18 mouse cellular contexts compared by ENCODE assay signal in genomic region chr17:33637038-33637437, GRCm38 (mm10). TPM values are rescaled to one million over a fixed set of nuclear protein-coding genes. Genes with fewer than 3 reads are reported as not detected.
DNase-seq lines count a peak whose midpoint lies in the region; ATAC-seq and TF ChIP-seq lines count a peak whose summit lies in the region.
"Had no signal": no experiment of that assay in that cellular context is flagged by ENCODE, and none has a peak within 500 bp of the region (broad histone marks: within the 10 kb centered on the region; RNA-seq: fewer than 3 reads in every experiment).

No protein-coding gene starts in this region.

- H3K4me2 ChIP-seq in liver, embryonic 11.5 days: no peak overlapping the region
- H3K4me2 ChIP-seq in liver, embryonic 12.5 days: no peak overlapping the region
- no peak overlapping the region for H3K4me2 ChIP-seq in liver, postnatal 0 days (ENCODE audit: low read depth, low read length)
- H3K4me2 ChIP-seq: midbrain, embryonic 12.5 days; stomach, embryonic 15.5 days had no signal

- no peak overlapping the region for H3K9ac ChIP-seq in liver, embryonic 11.5 days (ENCODE audit: low read depth, low read length)
- no peak overlapping the region for H3K9ac ChIP-seq in liver, embryonic 12.5 days
- no peak overlapping the region for H3K9ac ChIP-seq in liver, postnatal 0 days (replicated peaks)
- H3K9ac ChIP-seq: midbrain, embryonic 12.5 days; stomach, embryonic 15.5 days had no signal

- H3K27ac ChIP-seq in heart, embryonic 10.5 days: no peak overlapping the region
- H3K27ac ChIP-seq in liver, embryonic 11.5 days (ENCODE audit: low read depth, low read length): no peak overlapping the region
- no peak overlapping the region for H3K27ac ChIP-seq in liver, embryonic 12.5 days
- peak overlapping the region; percentile 24; the same call in 1 of the 2 replicates for H3K27ac ChIP-seq in liver, postnatal 0 days (ENCODE audit: low read depth)
- H3K27ac ChIP-seq: midbrain, embryonic 12.5 days; stomach, embryonic 15.5 days had no signal

- TF ChIP-seq EP300 in liver, postnatal 0 days (IDR thresholded peaks at IDR 0.05; ENCODE audit: low read depth): no peak

- H3K4me1 ChIP-seq in heart, embryonic 10.5 days: peaks cover 9% of the 10 kb centered on the region
- H3K4me1 ChIP-seq in liver, embryonic 11.5 days (replicated peaks; ENCODE audit: control insufficient read depth, insufficient read depth, low read length): peaks cover 13% of the 10 kb centered on the region
- peaks cover 30% of the 10 kb centered on the region for H3K4me1 ChIP-seq in liver, embryonic 12.5 days
- peaks cover 3% of the 10 kb centered on the region for H3K4me1 ChIP-seq in liver, postnatal 0 days (ENCODE audit: insufficient read depth)
- H3K4me1 ChIP-seq: midbrain, embryonic 12.5 days; stomach, embryonic 15.5 days had no signal

- 85% methylated on average over 2 of the region's 2 CpGs for WGBS in heart, embryonic 10.5 days
- 95% methylated on average over 2 of the region's 2 CpGs for WGBS in liver, embryonic 11.5 days
- 90% methylated on average over 2 of the region's 2 CpGs for WGBS in liver, embryonic 12.5 days (ENCODE audit: insufficient replicate concordance)
- WGBS in liver, postnatal 0 days (ENCODE audit: insufficient replicate concordance): 73% methylated on average over 2 of the region's 2 CpGs

- H3K36me3 ChIP-seq in heart, embryonic 10.5 days: peaks cover 37% of the 10 kb centered on the region
- H3K36me3 ChIP-seq in liver, embryonic 11.5 days (ENCODE audit: control insufficient read depth, insufficient read depth, low read length): peaks cover under 1% of the 10 kb centered on the region; the same call in 1 of the 2 replicates
- peaks cover 23% of the 10 kb centered on the region for H3K36me3 ChIP-seq in liver, embryonic 12.5 days
- peaks cover 2% of the 10 kb centered on the region; the same call in 1 of the 2 replicates for H3K36me3 ChIP-seq in liver, postnatal 0 days (replicated peaks; ENCODE audit: insufficient read depth, low read length)

- no peaks in the 10 kb centered on the region for H3K9me3 ChIP-seq in heart, embryonic 10.5 days
- H3K9me3 ChIP-seq in liver, embryonic 11.5 days (ENCODE audit: control insufficient read depth, low read length): no peaks in the 10 kb centered on the region
- no peaks in the 10 kb centered on the region for H3K9me3 ChIP-seq in liver, embryonic 12.5 days (replicated peaks)
- no peaks in the 10 kb centered on the region for H3K9me3 ChIP-seq in liver, postnatal 0 days (ENCODE audit: low read length)
- H3K9me3 ChIP-seq: midbrain, embryonic 12.5 days; stomach, embryonic 15.5 days had no signal

- no peak for ATAC-seq in liver, embryonic 11.5 days (replicated peaks; ENCODE audit: low FRiP score)
- ATAC-seq in liver, embryonic 12.5 days: no peak
- no peak for ATAC-seq in liver, postnatal 0 days
- no peak for ATAC-seq in megakaryocyte, adult 5-6 weeks (ENCODE audit: poor library complexity, severe bottlenecking)
- ATAC-seq: hindbrain, embryonic 16.5 days; Patski had no signal

- no peak overlapping the region for H3K4me3 ChIP-seq in heart, embryonic 10.5 days
- H3K4me3 ChIP-seq in liver, embryonic 11.5 days (ENCODE audit: low read depth, low read length): no peak overlapping the region
- no peak overlapping the region for H3K4me3 ChIP-seq in liver, embryonic 12.5 days
- H3K4me3 ChIP-seq in liver, postnatal 0 days (ENCODE audit: low read depth, low read length): no peak overlapping the region
- H3K4me3 ChIP-seq: erythroblast, embryonic 14.5 days; midbrain, embryonic 12.5 days; stomach, embryonic 15.5 days had no signal

- peak; percentile 35 for DNase-seq in heart, postnatal 4 days
- no peak for DNase-seq in heart, embryonic 10.5 days (ENCODE audit: low spot score)
- DNase-seq in liver, embryonic 11.5 days (ENCODE audit: low spot score): peak; percentile 24
- peak; percentile 35 to 42 for DNase-seq in adrenal gland, postnatal 36 days
- no peak for DNase-seq in liver, postnatal 0 days
- DNase-seq in thymus, postnatal 0 days (ENCODE audit: low spot score): no peak
- DNase-seq: cerebellum, adult 11 months; heart, postnatal 14 days; kidney, adult 8-10 months; thymus, postnatal 36 days had no signal

- no peak for TF ChIP-seq CTCF in liver, postnatal 0 days (IDR thresholded peaks at IDR 0.05; ENCODE audit: low read depth)

- no peaks in the 10 kb centered on the region for H3K27me3 ChIP-seq in heart, embryonic 10.5 days (ENCODE audit: insufficient read depth, poor library complexity, severe bottlenecking)
- H3K27me3 ChIP-seq in liver, embryonic 11.5 days (replicated peaks; ENCODE audit: control insufficient read depth, insufficient read depth, low read length): no peaks in the 10 kb centered on the region
- no peaks in the 10 kb centered on the region for H3K27me3 ChIP-seq in liver, embryonic 12.5 days (replicated peaks)
- H3K27me3 ChIP-seq in liver, postnatal 0 days (ENCODE audit: insufficient read depth, low read length): no peaks in the 10 kb centered on the region
- H3K27me3 ChIP-seq: CH12.LX; midbrain, embryonic 12.5 days; Patski; stomach, embryonic 15.5 days had no signal

RNA-seq across cellular contexts. Expression of gene Pram1, which starts 0.8 kb away (rescaled TPM):
- total RNA-seq in heart, postnatal 4 days (2021): not detected
- polyA plus RNA-seq in heart, embryonic 10.5 days (2016; fragmentation: Nextera tagmentation; extraction: Ambion mirVana): 0.33 and 0.44 TPM in 2 replicates
- polyA plus RNA-seq in liver, embryonic 11.5 days (2014; fragmentation: Nextera tagmentation; extraction: Ambion mirVana): 0.82 and 1.6 TPM in 2 replicates
- 0.69 and 1.2 TPM in 2 replicates for polyA plus RNA-seq in liver, embryonic 12.5 days (2016; fragmentation: Nextera tagmentation; extraction: Ambion mirVana)
- under 1 TPM in 1 of 2 experiments, not detected in 1; 0.56 TPM for total RNA-seq in adrenal gland, postnatal 36 days (2021)
- 5.7 TPM in 2 replicates for polyA plus RNA-seq in liver, postnatal 0 days (2015; fragmentation: Nextera tagmentation; extraction: Ambion mirVana)
- 111 and 127 TPM in 2 replicates for total RNA-seq in megakaryocyte, adult 5-6 weeks (2015)
- total RNA-seq in megakaryocyte, adult 5-6 weeks (2017): 29.6 and 34.3 TPM in 2 replicates
- polyA plus RNA-seq in thymus, postnatal 0 days (2015; fragmentation: Nextera tagmentation; extraction: Ambion mirVana): 0.48 and 0.60 TPM in 2 replicates

RNA-seq across cellular contexts. Expression of gene Zfp414, which starts 8.1 kb away (rescaled TPM):
- 10 to 100 TPM; 25.4 to 27.5 TPM for total RNA-seq in heart, postnatal 4 days (2021)
- polyA plus RNA-seq in heart, embryonic 10.5 days (2016; fragmentation: Nextera tagmentation; extraction: Ambion mirVana): 28.2 and 32.6 TPM in 2 replicates
- 59.8 and 61.4 TPM in 2 replicates for polyA plus RNA-seq in liver, embryonic 11.5 days (2014; fragmentation: Nextera tagmentation; extraction: Ambion mirVana)
- polyA plus RNA-seq in liver, embryonic 12.5 days (2016; fragmentation: Nextera tagmentation; extraction: Ambion mirVana): 22.4 and 23.2 TPM in 2 replicates
- total RNA-seq in adrenal gland, postnatal 36 days (2021): 10 to 100 TPM; 28.9 to 35.3 TPM
- 13.7 and 14.3 TPM in 2 replicates for polyA plus RNA-seq in liver, postnatal 0 days (2015; fragmentation: Nextera tagmentation; extraction: Ambion mirVana)
- total RNA-seq in megakaryocyte, adult 5-6 weeks (2015): 63.1 and 65.6 TPM in 2 replicates
- total RNA-seq in megakaryocyte, adult 5-6 weeks (2017): 29.2 and 29.4 TPM in 2 replicates
- polyA plus RNA-seq in thymus, postnatal 0 days (2015; fragmentation: Nextera tagmentation; extraction: Ambion mirVana): 40.3 and 42.6 TPM in 2 replicates

RNA-seq across cellular contexts. Expression of gene Hnrnpm, which starts 49.6 kb away (rescaled TPM):
- total RNA-seq in heart, postnatal 4 days (2021): 100 to 1,000 TPM; 154 to 180 TPM
- polyA plus RNA-seq in heart, embryonic 10.5 days (2016; fragmentation: Nextera tagmentation; extraction: Ambion mirVana): 281 and 336 TPM in 2 replicates
- 410 and 431 TPM in 2 replicates for polyA plus RNA-seq in liver, embryonic 11.5 days (2014; fragmentation: Nextera tagmentation; extraction: Ambion mirVana)
- polyA plus RNA-seq in liver, embryonic 12.5 days (2016; fragmentation: Nextera tagmentation; extraction: Ambion mirVana): 222 and 242 TPM in 2 replicates
- total RNA-seq in adrenal gland, postnatal 36 days (2021): 100 to 1,000 TPM; 136 to 171 TPM
- 91.9 and 96.6 TPM in 2 replicates for polyA plus RNA-seq in liver, postnatal 0 days (2015; fragmentation: Nextera tagmentation; extraction: Ambion mirVana)
- 362 and 391 TPM in 2 replicates for total RNA-seq in megakaryocyte, adult 5-6 weeks (2015)
- 264 and 265 TPM in 2 replicates for total RNA-seq in megakaryocyte, adult 5-6 weeks (2017)
- polyA plus RNA-seq in thymus, postnatal 0 days (2015; fragmentation: Nextera tagmentation; extraction: Ambion mirVana): 317 and 345 TPM in 2 replicates

Comparison
In these comparisons a context has a peak if more than half of its experiments do, and no peak if none do; other contexts are left out.
1. DNase-seq: peak in heart, postnatal 4 days (single experiment), liver, embryonic 11.5 days (single experiment) and adrenal gland, postnatal 36 days (2 of 2); none in heart, embryonic 10.5 days (single experiment), liver, postnatal 0 days (single experiment) and thymus, postnatal 0 days (single experiment).